Mouse (Mus musculus) colon, adult 2 months (tissue): ENCODE results near the gene Olfr1110. TPM values are rescaled to one million over a fixed set of nuclear protein-coding genes. Genes with fewer than 3 reads are reported as not detected.

Experiments
- polyA plus RNA-seq: library from polyadenylated mRNA; depleted of rRNA; stranded (reverse); fragments of >200 nt; gene quantifications from 2 replicates; pipeline ENCODE4 v1.2.3, GENCODE M21; 2012; rRNA removed

Olfr1110 gene
- not detected in 2 replicates for polyA plus RNA-seq

GRCm38 (mm10) chr2:87140200-87140599 lies at the start of gene Olfr1110:
Gene Olfr1110 (minus strand): TSS chr2:87140300.

DNA sequence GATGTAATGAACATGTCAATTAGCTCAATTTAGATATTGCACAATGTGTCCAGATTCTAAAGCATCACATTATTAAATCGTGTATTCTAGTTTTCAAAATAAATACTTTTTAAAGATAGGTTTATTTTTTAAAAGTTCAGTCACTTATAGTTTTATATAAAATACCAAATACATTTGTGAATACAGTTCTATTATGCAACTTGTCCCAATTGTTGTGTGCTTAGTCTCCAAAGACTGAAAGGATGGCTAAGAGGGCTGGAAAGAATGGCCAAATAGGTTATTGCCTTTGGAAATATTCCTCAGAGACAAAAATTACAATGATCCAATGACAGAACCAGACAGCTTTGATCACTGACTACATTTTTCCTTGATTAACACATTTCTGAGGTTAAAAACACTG lies 47.4 kb upstream of the Olfr1110 start, which contains the start of gene Olfr1112:
Olfr1112 (plus strand) TSS at position 301 of the 400 bp plus-strand sequence.

GRCm38 (mm10) chr2:87152524-87152923 lies 12.4 kb upstream of the Olfr1110 start, which contains the start of gene Olfr1111:
Gene Olfr1111 (minus strand): TSS chr2:87152624.

GRCm38 (mm10) chr2:87114467-87114866 lies 25.6 kb downstream of the Olfr1110 start, which contains the start of gene Olfr259:
Gene Olfr259 (minus strand): TSS chr2:87114567.

GRCm38 (mm10) chr2:87095908-87096307 lies 44.2 kb downstream of the Olfr1110 start, which contains the start of gene Olfr1109:
Gene Olfr1109 (minus strand): TSS chr2:87096008.

Other genes starting within 250 kb of the Olfr1110 start
- gene Olfr1097, start 248.1 kb downstream of the Olfr1110 start, polyA plus RNA-seq: not detected in 2 replicates
- gene Olfr1098, start 215.8 kb downstream of the Olfr1110 start, polyA plus RNA-seq: not detected in 2 replicates
- gene Olfr1099, start 179.6 kb downstream of the Olfr1110 start, polyA plus RNA-seq: not detected in 2 replicates
- not detected in 2 replicates for gene Olfr1100, start 160.3 kb downstream of the Olfr1110 start, polyA plus RNA-seq
- not detected in 2 replicates for gene Olfr1101, start 149.1 kb downstream of the Olfr1110 start, polyA plus RNA-seq
- not detected in 2 replicates for gene Olfr1102, start 141.9 kb downstream of the Olfr1110 start, polyA plus RNA-seq
- gene Olfr1104, start 113.2 kb downstream of the Olfr1110 start, polyA plus RNA-seq: not detected in 2 replicates
- gene Olfr1105, start 103.8 kb downstream of the Olfr1110 start, polyA plus RNA-seq: not detected in 2 replicates
- gene Olfr1106, start 88.0 kb downstream of the Olfr1110 start, polyA plus RNA-seq: not detected in 2 replicates
- not detected in 2 replicates for gene Olfr1107, start 64.5 kb downstream of the Olfr1110 start, polyA plus RNA-seq
- gene Olfr1109, start 44.3 kb downstream of the Olfr1110 start, polyA plus RNA-seq: not detected in 2 replicates
- gene Olfr259, start 25.7 kb downstream of the Olfr1110 start, polyA plus RNA-seq: not detected in 2 replicates
- not detected in 2 replicates for gene Olfr1111, start 12.3 kb upstream of the Olfr1110 start, polyA plus RNA-seq
- not detected in 2 replicates for gene Olfr1112, start 47.5 kb upstream of the Olfr1110 start, polyA plus RNA-seq
- gene Olfr1113, start 68.7 kb upstream of the Olfr1110 start, polyA plus RNA-seq: not detected in 2 replicates
- gene Olfr1115, start 107.7 kb upstream of the Olfr1110 start, polyA plus RNA-seq: not detected in 2 replicates
- gene Olfr1116, start 127.2 kb upstream of the Olfr1110 start, polyA plus RNA-seq: not detected in 2 replicates
- not detected in 2 replicates for gene Olfr1118, start 167.3 kb upstream of the Olfr1110 start, polyA plus RNA-seq
- gene Olfr1120, start 214.5 kb upstream of the Olfr1110 start, polyA plus RNA-seq: not detected in 2 replicates
- not detected in 2 replicates for gene Olfr1121, start 229.6 kb upstream of the Olfr1110 start, polyA plus RNA-seq
- not detected in 2 replicates for gene Olfr1122, start 245.5 kb upstream of the Olfr1110 start, polyA plus RNA-seq